Mouse (Mus musculus): ENCODE measurements around the gene Ggta1. TPM values are rescaled to one million over a fixed set of nuclear protein-coding genes. Genes with fewer than 3 reads are reported as not detected.

Gene Ggta1
- total and polyA plus RNA-seq, 3 experiments = 40.5 to 55.8 (median 46.9) TPM

- Histone ChIP-seq H3K9me3 (replicated peaks; ENCODE audit: low read length) (peaks cover 7% of the 10 kb centered on the region), H3K4me1 (ENCODE audit: control insufficient read depth in 1 of 2, insufficient read depth in 2 of 2) (peaks cover 15 to 40% of the 10 kb centered on the region in 2 experiments), H3K4me3 (replicated peaks in 1 of 3; ENCODE audit: low read depth in 2 of 3, low read length in 2 of 3, poor library complexity in 1 of 3) (no peak overlapping the region), H3K27ac (ENCODE audit: insufficient read depth, low read depth) (no peak overlapping the region), H3K36me3 (replicated peaks in 1 of 2; ENCODE audit: control insufficient read depth in 1 of 2, insufficient read depth in 1 of 2, low read length in 1 of 2) (no peaks in the 10 kb centered on the region), H3K79me2 (replicated peaks; ENCODE audit: control insufficient read depth, extremely low read depth, insufficient read depth, poor library complexity, severe bottlenecking) (no peaks in the 10 kb centered on the region), H3K4me2 (ENCODE audit: insufficient read depth, low read depth, poor library complexity, severe bottlenecking) (no peak overlapping the region), H3K9ac (ENCODE audit: insufficient read depth, low read depth) (no peak overlapping the region), H3K27me3 (replicated peaks) (no peaks in the 10 kb centered on the region)
- dilution Hi-C loops (cut with MboI; ENCODE audit: extremely low pct_ligation_motif_present, extremely low pct_unique_long_range_greater_than_20kb, low sequenced_read_pairs) (no loop called here), in situ Hi-C loops (cut with MboI; ENCODE audit: low pct_ligation_motif_present, low pct_unique_long_range_greater_than_20kb, low sequenced_read_pairs) (no loop called here)
- TF ChIP-seq MEF2A (IDR thresholded peaks at IDR 0.05; ENCODE audit: borderline replicate concordance, low read depth, low read length) (no peak), MYC (IDR thresholded peaks at IDR 0.05; ENCODE audit: low read depth, low read length) (no peak)
- DNase-seq (ENCODE audit: extremely low read depth) = no peak
Observed at GRCm38 (mm10) chr2:35493566-35493965, 30.5 kb upstream of the Ggta1 start.

- no peaks in the 10 kb centered on the region for H3K79me2 ChIP-seq (replicated peaks; ENCODE audit: control insufficient read depth, extremely low read depth, insufficient read depth, poor library complexity, severe bottlenecking)
- TF ChIP-seq ETS1 (conservative IDR thresholded peaks at IDR 0.05; ENCODE audit: low read depth, low read length) (no peak), SIN3A (IDR thresholded peaks at IDR 0.05; ENCODE audit: low read length) (no peak), E2F4 (IDR thresholded peaks at IDR 0.05; ENCODE audit: insufficient replicate concordance, low read depth, low read length) (no peak), PAX5 (IDR thresholded peaks at IDR 0.05; ENCODE audit: low read length) (no peak), MYC (IDR thresholded peaks at IDR 0.05; ENCODE audit: low read depth, low read length) (no peak), KAT2A (IDR thresholded peaks at IDR 0.05; ENCODE audit: insufficient replicate concordance, low read length) (no peak), RAD21 (IDR thresholded peaks at IDR 0.05; ENCODE audit: low read depth, low read length) (no peak)
- no peaks in the 10 kb centered on the region for H3K27me3 ChIP-seq (replicated peaks)
- H3K9ac ChIP-seq (ENCODE audit: insufficient read depth, low read depth) = no peak overlapping the region
- no peak overlapping the region for H3K27ac ChIP-seq (ENCODE audit: insufficient read depth, low read depth)
- in situ Hi-C loops (cut with MboI; ENCODE audit: low pct_ligation_motif_present, low pct_unique_long_range_greater_than_20kb, low sequenced_read_pairs) (no loop called here), dilution Hi-C loops (cut with MboI; ENCODE audit: extremely low pct_ligation_motif_present, extremely low pct_unique_long_range_greater_than_20kb, low sequenced_read_pairs) (no loop called here)
- peaks cover 2 to 16% of the 10 kb centered on the region in 2 experiments; a peak in 2 of 4 replicates for H3K4me1 ChIP-seq (ENCODE audit: control insufficient read depth in 1 of 2, insufficient read depth in 2 of 2)
- no peak for DNase-seq (ENCODE audit: extremely low read depth)
- no peak overlapping the region for H3K4me3 ChIP-seq (replicated peaks in 1 of 3; ENCODE audit: low read depth in 2 of 3, low read length in 2 of 3, poor library complexity in 1 of 3)
- H3K9me3 ChIP-seq (replicated peaks; ENCODE audit: low read length) = peaks cover 6% of the 10 kb centered on the region
- H3K4me2 ChIP-seq (ENCODE audit: insufficient read depth, low read depth, poor library complexity, severe bottlenecking) = no peak overlapping the region
- no peaks in the 10 kb centered on the region for H3K36me3 ChIP-seq (replicated peaks in 1 of 2; ENCODE audit: control insufficient read depth in 1 of 2, insufficient read depth in 1 of 2, low read length in 1 of 2)
Observed at GRCm38 (mm10) chr2:35491151-35491550, 28.1 kb upstream of the Ggta1 start.

GRCm38 (mm10) chr2:35490458-35491111 lies 27.6 kb upstream of the Ggta1 start:
- Histone ChIP-seq H3K9me3 (replicated peaks; ENCODE audit: low read length) (peaks cover 6% of the 10 kb centered on the region), H3K4me2 (ENCODE audit: insufficient read depth, low read depth, poor library complexity, severe bottlenecking) (no peak overlapping the region), H3K79me2 (replicated peaks; ENCODE audit: control insufficient read depth, extremely low read depth, insufficient read depth, poor library complexity, severe bottlenecking) (no peaks in the 10 kb centered on the region), H3K4me1 (ENCODE audit: control insufficient read depth in 1 of 2, insufficient read depth in 2 of 2) (peaks cover 2 to 13% of the 10 kb centered on the region in 2 experiments; a peak in 2 of 4 replicates), H3K27ac (ENCODE audit: insufficient read depth, low read depth) (no peak overlapping the region), H3K36me3 (replicated peaks in 1 of 2; ENCODE audit: control insufficient read depth in 1 of 2, insufficient read depth in 1 of 2, low read length in 1 of 2) (no peaks in the 10 kb centered on the region), H3K27me3 (replicated peaks) (no peaks in the 10 kb centered on the region), H3K9ac (ENCODE audit: insufficient read depth, low read depth) (no peak overlapping the region), H3K4me3 (replicated peaks in 1 of 3; ENCODE audit: low read depth in 2 of 3, low read length in 2 of 3, poor library complexity in 1 of 3) (no peak overlapping the region)
- TF ChIP-seq ELF1 (IDR thresholded peaks at IDR 0.05; ENCODE audit: low read depth, low read length) = no peak
- no peak for TF ChIP-seq MXI1 (IDR thresholded peaks at IDR 0.05; ENCODE audit: low read depth, low read length)
- no peak for TF ChIP-seq ETS1 (conservative IDR thresholded peaks at IDR 0.05; ENCODE audit: low read depth, low read length)
- TF ChIP-seq USF2 (conservative IDR thresholded peaks at IDR 0.05; ENCODE audit: low read depth, low read length) = no peak
- no peak for TF ChIP-seq UBTF (IDR thresholded peaks at IDR 0.05; ENCODE audit: low read depth, low read length)
- TF ChIP-seq JUND (conservative IDR thresholded peaks at IDR 0.05; ENCODE audit: low read depth, low read length) = no peak
- in situ Hi-C loops (cut with MboI; ENCODE audit: low pct_ligation_motif_present, low pct_unique_long_range_greater_than_20kb, low sequenced_read_pairs) (no loop called here), dilution Hi-C loops (cut with MboI; ENCODE audit: extremely low pct_ligation_motif_present, extremely low pct_unique_long_range_greater_than_20kb, low sequenced_read_pairs) (no loop called here)
- DNase-seq (ENCODE audit: extremely low read depth) = no peak

All from CH12.LX (cell line).